Mouse (Mus musculus) heart, adult 2 months (tissue): ENCODE measurements around the gene Gm8909.
"Not testable (repeated sequence)": the region's sequence is repeated elsewhere in the genome, so short reads cannot be mapped to it uniquely, and the experiment has no call there.

ENCODE experiments used
- CTCF ChIP-seq: fragments of 200-600 bp; IDR thresholded peaks from 2 replicates; pipeline ENCODE4 v1.8.1; 2022; ENCODE audit warnings: antibody characterized with exemption, mild to moderate bottlenecking, moderate library complexity
- EP300 ChIP-seq: fragments of 200-500 bp; IDR thresholded peaks from 2 replicates; pipeline ENCODE4 v1.6.1; 2011; ENCODE audit warnings: low read depth, low read length, control low read depth; ENCODE audit not compliant: insufficient read depth

DNA sequence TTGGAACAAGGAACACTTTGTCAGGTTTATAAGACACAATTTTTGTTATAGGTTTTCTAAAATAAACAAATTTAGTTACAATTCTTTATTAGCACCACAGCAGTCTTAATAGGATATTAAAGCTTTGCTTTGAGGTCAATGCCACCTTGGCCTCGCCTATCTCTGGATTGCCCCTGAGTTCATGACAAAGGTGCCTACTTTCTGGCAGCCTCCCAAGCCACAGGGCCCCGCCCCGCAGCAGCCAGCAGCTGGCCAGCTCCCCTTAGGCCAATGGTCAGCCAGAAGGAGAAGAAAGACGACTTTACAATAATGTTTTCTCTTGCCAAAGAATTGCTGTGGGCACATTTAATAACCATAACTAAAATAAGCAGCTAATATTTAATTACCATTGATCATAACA lies 17.1 kb downstream of the Gm8909 start:
- not testable (repeated sequence) for TF ChIP-seq EP300, CTCF
